Mouse (Mus musculus): Measurements from ENCODE around the gene 1700113H08Rik. TPM values are rescaled to one million over a fixed set of nuclear protein-coding genes. Genes with fewer than 3 reads are reported as not detected.

The 1700113H08Rik gene
- polyA plus RNA-seq, 1 experiment from 2014 or later, result not detected

- Histone ChIP-seq H3K4me3 (ENCODE audit: low read length) (no peak overlapping the region), H3K9ac (replicated peaks; ENCODE audit: low read length) (no peak overlapping the region), H3K4me1 (ENCODE audit: insufficient read depth, low read length) (no peaks in the 10 kb centered on the region), H3K9me3 (ENCODE audit: low read length) (no peaks in the 10 kb centered on the region), H3K27ac (ENCODE audit: low read length) (no peak overlapping the region), H3K36me3 (ENCODE audit: insufficient read depth, low read length) (no peaks in the 10 kb centered on the region), H3K27me3 (ENCODE audit: insufficient read depth, low read length) (no peaks in the 10 kb centered on the region), H3K4me2 (replicated peaks; ENCODE audit: low read depth, low read length) (no peak overlapping the region)
- 76% methylated on average over 9 of the region's 9 CpGs for WGBS
- ATAC-seq (ENCODE audit: low FRiP score, low TSS enrichment), result no peak
Observed at GRCm38 (mm10) chr10:87239332-87240008, 181.6 kb downstream of the 1700113H08Rik start.

- Histone ChIP-seq H3K4me3 (ENCODE audit: low read length) (no peak overlapping the region), H3K4me1 (ENCODE audit: insufficient read depth, low read length) (no peaks in the 10 kb centered on the region), H3K27ac (ENCODE audit: low read length) (no peak overlapping the region), H3K27me3 (ENCODE audit: insufficient read depth, low read length) (no peaks in the 10 kb centered on the region), H3K4me2 (replicated peaks; ENCODE audit: low read depth, low read length) (no peak overlapping the region), H3K9me3 (ENCODE audit: low read length) (no peaks in the 10 kb centered on the region), H3K36me3 (ENCODE audit: insufficient read depth, low read length) (no peaks in the 10 kb centered on the region), H3K9ac (replicated peaks; ENCODE audit: low read length) (no peak overlapping the region)
- 69% methylated on average over 3 of the region's 3 CpGs for WGBS
- no peak for ATAC-seq (ENCODE audit: low FRiP score, low TSS enrichment)
Observed at GRCm38 (mm10) chr10:87271724-87272123, 213.9 kb downstream of the 1700113H08Rik start.

GRCm38 (mm10) chr10:87272133-87272622 lies 214.3 kb downstream of the 1700113H08Rik start:
- H3K36me3 ChIP-seq (ENCODE audit: insufficient read depth, low read length), result no peaks in the 10 kb centered on the region
- 37% methylated on average over 8 of the region's 8 CpGs for WGBS
- H3K9me3 ChIP-seq (ENCODE audit: low read length), result no peaks in the 10 kb centered on the region
- no peak overlapping the region for H3K4me3 ChIP-seq (ENCODE audit: low read length)
- ATAC-seq (ENCODE audit: low FRiP score, low TSS enrichment), result no peak
- H3K27me3 ChIP-seq (ENCODE audit: insufficient read depth, low read length), result no peaks in the 10 kb centered on the region
- no peak overlapping the region for H3K4me2 ChIP-seq (replicated peaks; ENCODE audit: low read depth, low read length)
- H3K27ac ChIP-seq (ENCODE audit: low read length), result no peak overlapping the region
- no peaks in the 10 kb centered on the region for H3K4me1 ChIP-seq (ENCODE audit: insufficient read depth, low read length)
- H3K9ac ChIP-seq (replicated peaks; ENCODE audit: low read length), result no peak overlapping the region

- no peak overlapping the region for H3K27ac ChIP-seq (ENCODE audit: low read length)
- no peaks in the 10 kb centered on the region for H3K9me3 ChIP-seq (ENCODE audit: low read length)
- ATAC-seq (ENCODE audit: low FRiP score, low TSS enrichment), result no peak
- no peaks in the 10 kb centered on the region for H3K27me3 ChIP-seq (ENCODE audit: insufficient read depth, low read length)
- no peak overlapping the region for H3K9ac ChIP-seq (replicated peaks; ENCODE audit: low read length)
- no peaks in the 10 kb centered on the region for H3K36me3 ChIP-seq (ENCODE audit: insufficient read depth, low read length)
- H3K4me2 ChIP-seq (replicated peaks; ENCODE audit: low read depth, low read length), result no peak overlapping the region
- no peak overlapping the region for H3K4me3 ChIP-seq (ENCODE audit: low read length)
- no peaks in the 10 kb centered on the region for H3K4me1 ChIP-seq (ENCODE audit: insufficient read depth, low read length)
Observed at GRCm38 (mm10) chr10:87275075-87275474, 217.2 kb downstream of the 1700113H08Rik start.

Other genes with a start within 250 kb of the 1700113H08Rik start
- gene Stab2, start 50.0 kb upstream of the 1700113H08Rik start, polyA plus RNA-seq (2015; fragmentation: Nextera tagmentation; extraction: Ambion mirVana), result 1.2 and 1.6 TPM in 2 replicates

All from kidney, embryonic 16.5 days (tissue).